Mouse (Mus musculus) ZHBTc4 (cell line): ENCODE measurements at regions not wholly inside any gene's neighbourhood (a gene's known extent, or its start where the extent isn't known, plus 50 kb on each side); places are given as distances from the start of the nearest gene placed in this dataset.

ENCODE experiments used
- DNase-seq: peaks from one replicate; pipeline ENCODE4 v3.0.0-alpha.2; 2011; ENCODE audit warnings: low read depth, low spot score

DNA sequence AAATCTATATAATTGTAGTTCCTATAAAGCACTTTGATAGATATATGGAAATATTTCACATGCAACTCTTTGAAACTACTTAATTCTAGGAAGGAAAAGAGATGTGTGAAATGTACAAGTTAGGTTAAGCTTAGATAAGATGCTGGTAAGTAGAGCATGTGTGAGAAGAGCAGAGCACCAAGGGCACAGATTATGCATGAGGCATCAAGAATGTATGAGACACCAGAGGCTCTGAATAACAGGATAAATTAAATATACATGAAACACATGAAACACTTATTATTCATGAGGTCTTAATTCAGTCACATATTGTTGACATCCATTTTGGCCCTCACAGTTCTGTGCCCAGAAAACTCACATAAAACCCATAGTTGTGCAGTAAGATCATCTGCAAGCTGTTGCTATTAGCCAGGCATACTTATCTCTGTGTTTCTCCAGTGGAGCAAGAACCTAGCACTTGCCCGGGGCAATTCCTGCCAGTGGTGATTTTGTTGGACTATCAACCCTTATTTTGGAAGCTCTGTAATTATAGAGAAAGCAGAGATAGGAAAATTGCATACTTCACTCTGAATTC lies 556.1 kb downstream of the Plod2 start:
- DNase-seq, result no peak

DNA sequence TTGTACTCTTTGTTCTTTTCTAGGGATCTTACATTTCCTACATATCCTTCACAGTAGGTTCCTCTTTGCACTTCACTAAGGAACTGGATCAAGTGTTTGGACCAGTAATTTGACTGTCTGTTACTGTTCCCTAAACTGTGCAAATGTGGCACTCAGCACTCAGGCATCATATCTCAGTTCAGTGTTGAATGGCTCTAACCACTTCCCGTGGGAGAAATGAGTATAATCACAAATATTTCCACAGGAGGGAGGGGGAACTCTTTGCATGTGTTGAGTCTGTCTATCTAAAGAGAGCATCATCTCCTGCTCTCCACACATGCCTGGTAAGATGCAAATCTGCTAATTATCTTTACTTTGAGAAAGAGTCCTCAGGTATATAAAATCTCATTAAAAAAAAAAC lies 588.5 kb downstream of the Plod2 start:
- DNase-seq, result no peak

DNA sequence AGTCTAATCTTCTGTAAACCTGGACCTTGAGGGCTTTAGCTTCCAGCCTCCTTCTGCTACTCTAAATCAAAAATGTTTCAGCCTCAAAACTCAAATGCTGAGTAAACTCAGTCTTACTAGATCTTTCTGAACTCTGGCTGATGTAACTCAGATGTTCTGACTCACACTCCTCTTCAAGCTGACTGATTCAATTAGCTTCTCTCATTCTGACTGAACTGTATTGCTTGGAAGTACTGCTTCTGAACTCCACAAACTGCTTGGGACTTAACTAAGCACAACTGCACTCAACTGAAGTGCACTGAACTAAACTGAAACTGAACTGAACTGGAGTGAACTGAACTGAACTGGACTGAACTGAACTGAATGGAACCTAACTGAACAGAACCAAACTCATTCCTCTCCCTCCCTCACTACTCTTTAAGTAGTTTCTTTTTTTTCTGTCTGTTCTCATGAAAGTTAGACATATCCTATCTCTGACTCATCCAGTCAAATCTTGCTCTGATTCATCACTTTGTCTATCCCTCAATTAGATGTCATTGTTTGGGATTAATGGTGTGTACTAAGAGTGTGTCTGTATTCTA lies 589.7 kb downstream of the Plod2 start:
- peak; percentile 9 for DNase-seq

DNA sequence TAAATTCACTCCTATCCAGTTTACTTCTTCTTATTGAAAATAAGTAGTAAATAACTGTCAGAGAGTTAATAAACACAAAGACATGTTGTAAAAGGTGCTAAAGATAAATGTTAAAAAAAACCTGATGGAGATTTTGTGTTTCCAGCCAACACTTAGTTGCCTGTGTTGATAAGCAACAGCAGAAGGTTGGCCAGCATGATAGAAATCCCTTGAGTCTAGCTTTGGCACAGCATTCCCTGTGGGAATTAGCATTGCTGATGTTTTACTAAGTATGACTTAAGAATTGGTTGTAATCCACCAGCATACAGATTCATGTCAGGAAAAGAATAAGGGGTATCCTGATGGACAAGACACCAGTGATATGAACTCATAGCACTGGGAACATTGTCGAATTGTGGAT lies 594.3 kb downstream of the Plod2 start:
- DNase-seq, result no peak

DNA sequence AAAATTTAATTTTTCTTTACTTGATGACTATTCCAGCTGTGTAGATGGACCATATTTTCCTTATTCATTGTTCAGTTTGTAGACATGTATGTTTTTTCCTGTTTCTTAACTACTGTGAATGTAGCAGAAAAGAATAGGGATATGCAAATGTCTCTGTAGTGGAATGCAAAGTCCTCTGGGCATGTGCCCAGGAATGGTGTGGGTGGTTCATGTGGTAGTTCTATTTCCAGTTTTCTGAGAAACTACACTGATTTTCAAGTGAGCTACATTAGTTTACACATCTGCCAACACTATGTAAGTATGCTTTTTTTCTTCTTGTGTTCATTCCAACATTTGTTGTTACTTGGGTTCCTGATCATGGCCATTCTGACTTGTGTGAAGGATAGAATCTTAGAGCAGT lies 628.0 kb downstream of the Plod2 start:
- no peak for DNase-seq

DNA sequence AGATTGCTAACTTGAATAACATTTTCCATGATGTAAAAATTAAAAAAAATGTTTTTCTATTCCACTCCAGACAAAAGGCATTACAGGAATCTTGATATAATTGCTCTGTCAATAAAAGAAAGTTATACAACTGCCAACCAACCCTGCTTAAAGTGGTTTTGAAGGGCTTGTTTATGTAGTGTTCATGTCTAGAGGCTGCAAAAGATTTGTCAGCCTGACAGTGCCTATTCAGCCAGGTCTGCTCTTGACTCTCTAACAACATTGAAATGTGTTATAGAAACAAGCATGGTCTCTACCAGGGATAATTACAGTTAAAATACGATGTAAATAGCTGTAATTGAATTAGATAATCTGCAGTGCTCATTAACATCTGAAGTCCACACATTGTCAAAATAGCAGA lies 644.6 kb downstream of the Plod2 start:
- no peak for DNase-seq

DNA sequence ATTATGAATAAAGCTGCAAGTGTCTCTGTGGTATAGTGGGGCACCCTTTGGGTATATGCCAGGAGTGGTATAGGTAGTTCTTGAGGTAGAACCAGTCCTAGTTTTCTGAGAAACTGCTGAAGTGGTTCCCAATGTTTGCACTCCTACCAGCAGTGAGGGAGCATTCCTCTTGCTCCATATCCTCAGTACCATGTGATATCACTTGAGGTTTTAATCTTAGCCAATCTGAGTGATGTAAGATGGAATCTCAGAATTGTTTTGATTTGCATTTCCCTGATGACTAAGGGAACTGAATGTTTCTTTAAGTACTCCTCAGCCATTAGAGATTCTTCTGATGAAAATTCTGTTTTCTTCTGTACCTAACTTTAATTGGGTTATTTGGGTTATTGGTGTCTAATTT lies 690.5 kb downstream of the Plod2 start:
- DNase-seq, result no peak

DNA sequence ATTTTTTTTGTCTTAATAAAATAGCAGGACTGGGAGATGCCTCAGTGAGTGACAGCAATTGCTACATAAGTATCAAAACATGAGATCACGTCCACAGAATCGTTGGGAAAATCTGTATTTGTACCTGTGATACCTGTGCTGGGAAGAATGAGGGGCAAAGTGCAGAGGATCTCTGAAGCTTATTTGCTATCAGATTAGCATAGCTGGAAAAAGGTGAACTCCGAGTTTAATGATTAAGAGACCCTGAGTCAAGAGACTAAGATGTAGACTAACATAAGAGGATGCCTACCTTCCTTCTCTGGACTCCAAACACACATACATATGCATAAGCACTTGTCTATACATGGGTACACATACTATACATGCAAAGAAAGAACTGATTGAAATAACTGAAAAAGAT lies 710.1 kb downstream of the Plod2 start:
- no peak for DNase-seq

DNA sequence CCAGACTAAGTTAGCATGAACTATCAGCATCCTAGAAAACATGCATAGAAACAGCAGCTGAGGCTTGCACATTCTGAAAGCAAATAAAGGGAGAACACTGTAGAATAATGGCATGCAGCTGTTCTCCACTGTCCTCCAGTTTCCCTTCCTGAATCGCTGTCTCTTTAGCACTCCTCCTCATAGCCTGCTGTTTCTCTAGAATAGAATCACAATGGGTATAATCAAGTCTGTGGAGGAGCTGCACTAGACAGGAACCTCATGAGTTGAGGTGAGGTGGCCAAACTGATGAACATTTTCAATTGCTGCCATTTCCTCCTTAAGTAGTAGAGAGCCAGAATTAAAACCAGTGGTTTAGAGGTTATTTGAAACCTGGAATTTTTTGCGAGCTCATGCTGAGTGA lies 755.3 kb downstream of the Plod2 start:
- peak; percentile 55 for DNase-seq

DNA sequence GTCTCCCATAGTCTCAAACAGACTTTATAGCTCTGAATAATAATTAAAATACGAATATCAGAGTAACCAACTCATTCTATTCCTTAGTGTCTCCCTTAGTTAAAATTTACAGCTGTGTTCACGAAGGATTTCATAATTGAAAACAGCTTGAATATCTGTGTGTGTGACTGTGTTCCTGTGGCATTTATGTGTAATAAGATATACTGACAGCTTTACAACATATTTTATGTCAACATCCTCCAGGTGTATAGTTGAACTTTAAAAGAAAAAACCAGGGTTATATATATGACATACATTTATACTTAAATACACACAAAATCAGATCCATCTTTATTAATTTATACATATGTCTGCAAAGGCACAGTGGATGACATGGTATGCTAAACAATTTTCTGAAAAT lies 764.7 kb downstream of the Plod2 start:
- DNase-seq, result no peak

DNA sequence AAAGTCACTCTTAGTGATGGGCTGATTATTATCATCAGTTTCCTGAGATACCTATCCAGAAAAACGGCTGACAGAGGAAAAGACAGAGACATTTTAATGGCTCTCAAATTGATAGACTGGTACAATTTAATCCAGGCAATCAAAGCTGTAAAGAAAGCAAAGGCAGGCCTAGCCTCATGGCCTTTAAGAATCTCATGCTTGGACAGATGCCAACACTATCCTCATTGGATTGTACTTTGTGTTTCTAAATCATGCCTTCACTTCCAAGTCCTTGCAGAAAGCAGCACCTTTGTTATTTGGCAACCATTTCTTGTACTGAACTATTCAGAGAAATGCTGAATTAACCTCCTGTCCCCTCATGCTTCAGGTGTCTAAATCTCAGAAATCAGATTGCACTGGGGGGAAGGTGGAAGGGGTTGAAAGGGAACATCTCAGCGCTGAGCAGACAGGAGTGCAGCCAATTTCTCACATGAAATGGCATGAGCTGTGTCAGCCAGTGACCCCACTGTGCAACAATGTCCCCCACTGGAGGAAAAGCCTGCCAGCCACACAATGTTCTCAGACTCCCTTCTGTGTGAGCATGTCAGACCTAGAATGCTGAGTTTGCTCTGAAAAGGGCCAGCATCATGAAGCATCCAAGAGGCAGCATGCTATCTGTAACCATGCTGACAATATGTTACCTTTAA lies 787.1 kb downstream of the Plod2 start:
- DNase-seq, result no peak
